Mouse (Mus musculus) neural tube, embryonic 12.5 days (tissue): ENCODE measurements around the gene Wscd2. TPM values are rescaled to one million over a fixed set of nuclear protein-coding genes. Genes with fewer than 3 reads are reported as not detected.

Experiments used
- ATAC-seq: fragments of 200-750 bp; cut with Nextera tagmentation; 2 replicates; pipeline ENCODE4 v1.8.0; 2017; ENCODE audit warnings: low read depth, mild to moderate bottlenecking, moderate TSS enrichment, moderate library complexity; ENCODE audit not compliant: low FRiP score
- H3K27ac ChIP-seq: fragments of 300-500 bp; sonication (generic); 2 replicates; pipeline ENCODE4 v1.5.1; 2016
- H3K27me3 ChIP-seq: fragments of 300-500 bp; sonication (generic); replicated peaks from 2 replicates; pipeline ENCODE4 v1.6.1; 2016; ENCODE audit warnings: mild to moderate bottlenecking
- H3K36me3 ChIP-seq: fragments of 300-500 bp; sonication (generic); 2 replicates; pipeline ENCODE4 v1.6.1; 2016; ENCODE audit warnings: mild to moderate bottlenecking
- H3K4me1 ChIP-seq: fragments of 300-500 bp; sonication (generic); 2 replicates; pipeline ENCODE4 v1.6.1; 2016
- H3K4me2 ChIP-seq: fragments of 300-500 bp; sonication (generic); replicated peaks from 2 replicates; pipeline ENCODE4 v1.6.1; 2016; ENCODE audit warnings: mild to moderate bottlenecking
- H3K4me3 ChIP-seq: fragments of 300-500 bp; sonication (generic); 2 replicates; pipeline ENCODE4 v1.5.1; 2016
- H3K9ac ChIP-seq: fragments of 300-500 bp; sonication (generic); 2 replicates; pipeline ENCODE4 v1.6.1; 2016; ENCODE audit warnings: mild to moderate bottlenecking
- H3K9me3 ChIP-seq: fragments of 300-500 bp; sonication (generic); 2 replicates; pipeline ENCODE4 v1.6.1; 2016; ENCODE audit warnings: mild to moderate bottlenecking
- WGBS: fragments of 180-500 bp; shearing (Covaris S2); methylation state at CpG from one replicate; pipeline ENCODE4 v1.1.7; 2016; 5-methylcytosine and 5-hydroxymethylcytosine counted together
- polyA plus RNA-seq: library from polyadenylated mRNA; unstranded; fragments of >200 nt; fragmentation: Nextera tagmentation; extraction: Ambion mirVana; gene quantifications from 2 replicates; pipeline ENCODE4 v1.2.1, GENCODE M21; 2016

Gene Wscd2
- polyA plus RNA-seq, 1 experiment from 2014 or later, result 16.5 TPM

GRCm38 (mm10) chr5:113542885-113543476 is 52.8 kb downstream of the Wscd2 start:
- H3K9me3 ChIP-seq, result no peaks in the 10 kb centered on the region
- ATAC-seq, result 0 out of 2 replicates have a peak, but pooled peaks have one; percentile 50
- H3K4me3 ChIP-seq, result no peak overlapping the region
- no peaks in the 10 kb centered on the region for H3K36me3 ChIP-seq
- no peaks in the 10 kb centered on the region for H3K27me3 ChIP-seq
- H3K9ac ChIP-seq, result no peak overlapping the region
- 0 out of 2 replicates have a peak overlapping the region, but pooled peaks have one; percentile 20 for H3K27ac ChIP-seq
- 26% methylated on average over 10 of the region's 10 CpGs for WGBS
- peak overlapping the region; percentile 12; the same call in 1 of the 2 replicates for H3K4me2 ChIP-seq
- peaks cover 38% of the 10 kb centered on the region for H3K4me1 ChIP-seq

GRCm38 (mm10) chr5:113547949-113548700 is 58.0 kb downstream of the Wscd2 start:
- H3K9me3 ChIP-seq, result no peaks in the 10 kb centered on the region
- H3K4me3 ChIP-seq, result no peak overlapping the region
- no peak overlapping the region for H3K9ac ChIP-seq
- no peak overlapping the region for H3K4me2 ChIP-seq
- H3K27ac ChIP-seq, result no peak overlapping the region
- peaks cover 14% of the 10 kb centered on the region for H3K27me3 ChIP-seq
- H3K4me1 ChIP-seq, result peaks cover 18% of the 10 kb centered on the region
- no peaks in the 10 kb centered on the region for H3K36me3 ChIP-seq
- ATAC-seq, result no peak
- WGBS, result 56% methylated on average over 14 of the region's 14 CpGs

- H3K9ac ChIP-seq, result no peak overlapping the region
- WGBS, result 59% methylated on average over 8 of the region's 8 CpGs
- no peaks in the 10 kb centered on the region for H3K36me3 ChIP-seq
- H3K9me3 ChIP-seq, result no peaks in the 10 kb centered on the region
- peaks cover 18% of the 10 kb centered on the region for H3K4me1 ChIP-seq
- no peak overlapping the region for H3K4me2 ChIP-seq
- no peak overlapping the region for H3K27ac ChIP-seq
- peaks cover 17% of the 10 kb centered on the region for H3K27me3 ChIP-seq
- H3K4me3 ChIP-seq, result no peak overlapping the region
- ATAC-seq, result no peak
Observed at GRCm38 (mm10) chr5:113550249-113550648, 60.1 kb downstream of the Wscd2 start.

- H3K9ac ChIP-seq, result no peak overlapping the region
- no peak overlapping the region for H3K4me3 ChIP-seq
- H3K9me3 ChIP-seq, result no peaks in the 10 kb centered on the region
- no peaks in the 10 kb centered on the region for H3K36me3 ChIP-seq
- no peak overlapping the region for H3K27ac ChIP-seq
- peaks cover 15% of the 10 kb centered on the region for H3K4me1 ChIP-seq
- H3K27me3 ChIP-seq, result peaks cover 17% of the 10 kb centered on the region
- H3K4me2 ChIP-seq, result no peak overlapping the region
- ATAC-seq, result no peak
- 25% methylated on average over 19 of the region's 19 CpGs for WGBS
Observed at GRCm38 (mm10) chr5:113550759-113551158, 60.6 kb downstream of the Wscd2 start.

- Histone ChIP-seq H3K4me1 (peaks cover 10% of the 10 kb centered on the region), H3K36me3 (no peaks in the 10 kb centered on the region), H3K9me3 (no peaks in the 10 kb centered on the region), H3K27ac (no peak overlapping the region), H3K9ac (no peak overlapping the region), H3K4me3 (no peak overlapping the region), H3K4me2 (no peak overlapping the region), H3K27me3 (peaks cover 20% of the 10 kb centered on the region)
- WGBS, result 13% methylated on average over 9 of the region's 9 CpGs
- ATAC-seq, result no peak
Observed at GRCm38 (mm10) chr5:113553402-113553897, 63.3 kb downstream of the Wscd2 start.

- Histone ChIP-seq H3K36me3 (no peaks in the 10 kb centered on the region), H3K4me1 (peaks cover 10% of the 10 kb centered on the region), H3K4me2 (no peak overlapping the region), H3K4me3 (no peak overlapping the region), H3K27ac (no peak overlapping the region), H3K27me3 (peaks cover 20% of the 10 kb centered on the region), H3K9me3 (no peaks in the 10 kb centered on the region), H3K9ac (no peak overlapping the region)
- WGBS, result 58% methylated on average over 15 of the region's 15 CpGs
- no peak for ATAC-seq
Observed at GRCm38 (mm10) chr5:113554095-113554494, 64.0 kb downstream of the Wscd2 start.

- H3K4me3 ChIP-seq, result no peak overlapping the region
Observed at GRCm38 (mm10) chr5:113554571-113554970, 64.4 kb downstream of the Wscd2 start.

GRCm38 (mm10) chr5:113555684-113556083 is 65.6 kb downstream of the Wscd2 start:
- H3K9me3 ChIP-seq, result no peaks in the 10 kb centered on the region
- H3K27me3 ChIP-seq, result peaks cover 13% of the 10 kb centered on the region; the same call in 1 of the 2 replicates
- no peak overlapping the region for H3K4me3 ChIP-seq
- H3K9ac ChIP-seq, result no peak overlapping the region
- H3K27ac ChIP-seq, result no peak overlapping the region
- 76% methylated on average over 2 of the region's 2 CpGs for WGBS
- H3K4me2 ChIP-seq, result no peak overlapping the region
- peaks cover 10% of the 10 kb centered on the region for H3K4me1 ChIP-seq
- no peaks in the 10 kb centered on the region for H3K36me3 ChIP-seq
- no peak for ATAC-seq

More at GRCm38 (mm10) chr5:113554571-113554970, 64.4 kb downstream of the Wscd2 start:
- Histone ChIP-seq H3K27me3 (peaks cover 20% of the 10 kb centered on the region), H3K4me2 (no peak overlapping the region), H3K27ac (no peak overlapping the region), H3K9me3 (no peaks in the 10 kb centered on the region), H3K36me3 (no peaks in the 10 kb centered on the region), H3K4me1 (peaks cover 10% of the 10 kb centered on the region), H3K9ac (no peak overlapping the region)
- ATAC-seq, result no peak
- 82% methylated on average over 2 of the region's 2 CpGs for WGBS

GRCm38 (mm10) chr5:113558065-113558464 is 67.9 kb downstream of the Wscd2 start:
- H3K27me3 ChIP-seq, result peaks cover 6% of the 10 kb centered on the region; the same call in 1 of the 2 replicates
- ATAC-seq, result no peak
- H3K9ac ChIP-seq, result no peak overlapping the region
- H3K4me2 ChIP-seq, result no peak overlapping the region
- no peak overlapping the region for H3K4me3 ChIP-seq
- no peaks in the 10 kb centered on the region for H3K36me3 ChIP-seq
- H3K4me1 ChIP-seq, result peaks cover 10% of the 10 kb centered on the region
- no peak overlapping the region for H3K27ac ChIP-seq
- WGBS, result 93% methylated on average over 8 of the region's 8 CpGs
- H3K9me3 ChIP-seq, result no peaks in the 10 kb centered on the region

GRCm38 (mm10) chr5:113559627-113560026 is 69.5 kb downstream of the Wscd2 start:
- no peak overlapping the region for H3K4me2 ChIP-seq
- ATAC-seq, result no peak
- 84% methylated on average over 5 of the region's 5 CpGs for WGBS
- no peak overlapping the region for H3K4me3 ChIP-seq
- no peak overlapping the region for H3K27ac ChIP-seq
- no peak overlapping the region for H3K9ac ChIP-seq
- H3K36me3 ChIP-seq, result no peaks in the 10 kb centered on the region
- H3K9me3 ChIP-seq, result no peaks in the 10 kb centered on the region
- peaks cover 3% of the 10 kb centered on the region; the same call in 1 of the 2 replicates for H3K27me3 ChIP-seq
- no peaks in the 10 kb centered on the region for H3K4me1 ChIP-seq

- Histone ChIP-seq H3K36me3 (no peaks in the 10 kb centered on the region), H3K27me3 (no peaks in the 10 kb centered on the region; the same call in 1 of the 2 replicates), H3K4me1 (no peaks in the 10 kb centered on the region), H3K4me2 (no peak overlapping the region), H3K9ac (no peak overlapping the region), H3K9me3 (no peaks in the 10 kb centered on the region), H3K4me3 (no peak overlapping the region), H3K27ac (no peak overlapping the region)
- WGBS, result 35% methylated on average over 4 of the region's 4 CpGs
- ATAC-seq, result no peak
Observed at GRCm38 (mm10) chr5:113564463-113564862, 74.3 kb downstream of the Wscd2 start.

- no peak overlapping the region for H3K27ac ChIP-seq
- H3K9ac ChIP-seq, result no peak overlapping the region
- H3K4me1 ChIP-seq, result no peaks in the 10 kb centered on the region
- H3K4me3 ChIP-seq, result no peak overlapping the region
- no peaks in the 10 kb centered on the region for H3K9me3 ChIP-seq
- no peak for ATAC-seq
- no peaks in the 10 kb centered on the region for H3K36me3 ChIP-seq
- H3K27me3 ChIP-seq, result no peaks in the 10 kb centered on the region; the same call in 1 of the 2 replicates
- 80% methylated on average over 10 of the region's 10 CpGs for WGBS
- H3K4me2 ChIP-seq, result no peak overlapping the region
Observed at GRCm38 (mm10) chr5:113565101-113565854, 75.1 kb downstream of the Wscd2 start.
